Mouse (Mus musculus) thymus, adult 2 months (tissue): ENCODE measurements around the gene Olfr1202. TPM values are rescaled to one million over a fixed set of nuclear protein-coding genes. Genes with fewer than 3 reads are reported as not detected.

Experiments used
- DNase-seq: peaks from one replicate; pipeline ENCODE4 v3.0.0; 2021
- H3K27ac ChIP-seq: fragments of 200-500 bp; 2 replicates; pipeline ENCODE4 v1.5.1; 2012; ENCODE audit warnings: low read length, control low read depth; ENCODE audit not compliant: control insufficient read depth, insufficient read depth
- H3K27me3 ChIP-seq: fragments of 200-500 bp; 2 replicates; pipeline ENCODE4 v1.6.1; 2012; ENCODE audit warnings: mild to moderate bottlenecking, low read length, moderate library complexity, mixed read lengths; ENCODE audit not compliant: control insufficient read depth, insufficient read depth
- H3K36me3 ChIP-seq: fragments of 200-500 bp; 2 replicates; pipeline ENCODE4 v1.6.1; 2012; ENCODE audit warnings: mild to moderate bottlenecking, low read length, moderate library complexity; ENCODE audit not compliant: control insufficient read depth, insufficient read depth
- H3K4me1 ChIP-seq: fragments of 200-500 bp; replicated peaks from 2 replicates; pipeline ENCODE4 v1.6.1; 2012; ENCODE audit warnings: low read length; ENCODE audit not compliant: control insufficient read depth, insufficient read depth
- H3K4me3 ChIP-seq: fragments of 200-500 bp; 2 replicates; pipeline ENCODE4 v1.5.1; 2012; ENCODE audit warnings: mild to moderate bottlenecking, low read length, control low read depth, moderate library complexity; ENCODE audit not compliant: control insufficient read depth, insufficient read depth
- CTCF ChIP-seq: fragments of 200-500 bp; IDR thresholded peaks from 2 replicates; pipeline ENCODE4 v1.5.1; 2012; ENCODE audit warnings: mild to moderate bottlenecking, control low read depth, low read length, moderate library complexity, borderline replicate concordance; ENCODE audit not compliant: control insufficient read depth, poor library complexity, insufficient read depth; ENCODE audit errors: extremely low read depth
- POLR2A ChIP-seq: fragments of 200-500 bp; IDR thresholded peaks from 2 replicates; pipeline ENCODE4 v1.6.1; 2012; ENCODE audit warnings: mild to moderate bottlenecking, low read length, control low read depth, moderate library complexity; ENCODE audit not compliant: control insufficient read depth, poor library complexity, insufficient read depth; ENCODE audit errors: extremely low read depth
- WGBS: fragments of 180-500 bp; shearing (Covaris S2); methylation state at CpG from one replicate; pipeline ENCODE4 v1.1.7; 2018; 5-methylcytosine and 5-hydroxymethylcytosine counted together
- polyA plus RNA-seq: library from polyadenylated mRNA; depleted of rRNA; stranded (reverse); fragments of >200 nt; gene quantifications from 2 replicates; pipeline ENCODE4 v1.2.3, GENCODE M21; 2012; rRNA removed

Olfr1202 gene
- not detected in 2 replicates for polyA plus RNA-seq

DNA sequence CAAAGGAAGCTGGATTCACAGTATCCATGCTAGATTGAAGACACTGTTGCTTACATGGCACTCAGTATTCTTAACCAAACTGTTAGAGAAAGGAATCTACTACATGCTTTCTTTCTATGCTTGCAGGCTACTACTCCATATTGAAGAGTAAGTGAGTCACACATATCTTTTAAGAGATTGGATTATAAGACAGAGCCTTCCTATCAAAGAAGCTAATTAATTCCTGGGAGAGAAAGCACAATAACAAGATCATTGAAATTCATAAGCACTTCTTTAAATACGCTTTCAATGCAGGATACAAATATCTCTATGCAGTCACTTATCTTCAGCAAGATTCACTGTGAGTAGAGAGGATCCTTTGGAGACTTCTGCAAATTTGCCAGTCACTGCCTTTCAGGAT is at the start of gene Olfr1202:
TSS of gene Olfr1202 (plus strand) at position 301 of the 400 bp plus-strand sequence.
- no peak for DNase-seq
- H3K27me3 ChIP-seq = no peaks in the 10 kb centered on the region
- H3K4me3 ChIP-seq = no peak within 1 kb of the TSS
- no peak within 1 kb of the TSS for H3K27ac ChIP-seq
- WGBS = 82% methylated on average over 1 of the region's 1 CpGs
- TF ChIP-seq CTCF = no peak
- TF ChIP-seq POLR2A = no peak
- H3K4me1 ChIP-seq = no peaks in the 10 kb centered on the region
- H3K36me3 ChIP-seq = no peaks in the 10 kb centered on the region

DNA sequence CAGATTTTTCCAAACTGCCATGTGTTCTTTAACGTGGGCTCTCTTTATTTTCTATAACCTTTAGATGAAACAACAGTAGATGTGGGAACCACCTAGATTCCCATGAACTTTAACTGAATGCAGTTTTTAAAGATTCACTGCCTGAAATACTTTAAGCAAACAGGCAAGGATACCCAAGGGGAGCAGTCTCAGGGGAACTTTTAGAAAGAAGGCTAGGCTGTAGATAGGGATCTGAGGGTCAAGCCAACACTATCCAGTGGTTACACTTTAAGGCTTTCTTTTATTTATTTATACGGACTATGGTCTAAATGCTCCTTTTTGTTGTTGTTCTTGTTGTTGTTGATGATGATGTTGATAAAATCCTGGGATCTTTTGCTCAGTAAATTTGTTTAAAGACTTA is 43.9 kb upstream of the Olfr1202 start, which contains the start of gene Olfr1200:
TSS of gene Olfr1200 (minus strand) at position 101 of the 400 bp plus-strand sequence.
- H3K4me1 ChIP-seq = no peaks in the 10 kb centered on the region
- WGBS = 76% methylated on average over 2 of the region's 2 CpGs
- TF ChIP-seq CTCF = no peak
- no peak for TF ChIP-seq POLR2A
- no peak within 1 kb of the TSS for H3K4me3 ChIP-seq
- H3K36me3 ChIP-seq = no peaks in the 10 kb centered on the region
- DNase-seq = no peak
- H3K27me3 ChIP-seq = no peaks in the 10 kb centered on the region
- H3K27ac ChIP-seq = no peak within 1 kb of the TSS

DNA sequence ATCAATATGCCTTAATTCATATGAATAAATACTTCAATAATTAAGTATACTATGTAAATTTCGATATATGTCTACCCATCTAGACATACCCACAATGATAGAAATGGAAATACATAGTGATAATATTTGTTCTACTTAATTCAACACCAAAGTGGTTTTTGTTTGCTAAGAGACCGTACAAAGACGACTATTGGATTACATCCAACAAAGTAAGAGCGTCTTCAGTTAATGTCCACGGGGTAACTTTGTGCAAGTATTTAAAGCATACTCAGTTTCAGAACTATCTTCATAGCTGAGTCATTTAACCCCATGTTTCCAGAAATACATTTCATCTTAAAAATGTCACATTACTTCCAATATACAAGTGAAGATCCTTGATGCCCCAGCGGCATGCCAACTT is 21.6 kb upstream of the Olfr1202 start, which contains the start of gene Olfr1201:
TSS of gene Olfr1201 (plus strand) at position 301 of the 400 bp plus-strand sequence.
- WGBS = 86% methylated on average over 6 of the region's 6 CpGs
- Histone ChIP-seq H3K36me3 (no peaks in the 10 kb centered on the region), H3K4me1 (no peaks in the 10 kb centered on the region)

DNA sequence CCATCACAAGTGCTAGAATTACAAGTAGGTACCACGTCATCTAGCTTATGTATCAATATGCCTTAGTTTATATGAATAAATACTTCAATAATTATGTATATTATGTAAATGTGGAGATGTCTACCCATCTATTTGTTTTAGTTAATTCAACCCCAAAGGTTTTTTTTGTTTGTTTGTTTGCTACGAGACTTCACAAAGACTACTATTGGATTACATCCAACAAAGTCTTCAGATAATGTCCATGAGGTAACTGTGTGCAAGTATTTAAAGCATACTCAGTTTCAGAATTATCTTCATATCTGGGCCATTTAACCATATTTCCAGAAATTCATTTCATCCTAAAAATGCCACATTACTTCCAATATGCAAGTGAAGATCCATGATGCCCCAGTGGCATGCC is 15.1 kb downstream of the Olfr1202 start, which contains the start of gene Olfr1205:
TSS of gene Olfr1205 (plus strand) at position 301 of the 400 bp plus-strand sequence.
- Histone ChIP-seq H3K27ac (no peak within 1 kb of the TSS), H3K36me3 (no peaks in the 10 kb centered on the region), H3K27me3 (no peaks in the 10 kb centered on the region), H3K4me3 (no peak within 1 kb of the TSS), H3K4me1 (no peaks in the 10 kb centered on the region)
- 87% methylated on average over 2 of the region's 2 CpGs for WGBS
- no peak for TF ChIP-seq CTCF
- no peak for TF ChIP-seq POLR2A
- DNase-seq = no peak

More for the DNA sequence above, 21.6 kb upstream of the Olfr1202 start, which contains the start of gene Olfr1201:
- DNase-seq = no peak
- TF ChIP-seq CTCF (no peak), POLR2A (no peak)
- Histone ChIP-seq H3K27me3 (no peaks in the 10 kb centered on the region), H3K27ac (no peak within 1 kb of the TSS), H3K4me3 (no peak within 1 kb of the TSS)

DNA sequence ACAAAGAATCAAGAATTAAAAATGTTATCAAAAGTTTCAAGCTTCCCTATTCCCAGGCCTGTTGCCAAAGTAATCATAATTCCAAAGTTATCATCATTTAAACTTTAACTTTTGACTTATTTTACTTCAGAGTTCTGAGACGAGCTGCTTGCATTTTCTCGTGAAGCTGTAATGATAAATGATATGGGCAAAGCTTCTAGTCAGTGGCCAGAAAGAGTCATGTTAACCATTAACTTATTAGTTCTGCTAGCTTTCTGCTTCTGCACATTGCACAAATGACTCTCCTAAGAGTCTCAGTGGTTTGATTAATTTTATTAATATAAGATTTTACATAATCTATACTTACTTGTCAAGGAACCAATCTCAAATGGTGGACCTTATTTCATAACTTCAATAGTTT is 24.2 kb downstream of the Olfr1202 start:
- Histone ChIP-seq H3K36me3 (no peaks in the 10 kb centered on the region), H3K4me3 (no peak overlapping the region), H3K4me1 (no peaks in the 10 kb centered on the region), H3K27ac (no peak overlapping the region), H3K27me3 (no peaks in the 10 kb centered on the region)
- 88% methylated on average over 2 of the region's 2 CpGs for WGBS
- no peak for DNase-seq
- TF ChIP-seq POLR2A (no peak), CTCF (no peak)

DNA sequence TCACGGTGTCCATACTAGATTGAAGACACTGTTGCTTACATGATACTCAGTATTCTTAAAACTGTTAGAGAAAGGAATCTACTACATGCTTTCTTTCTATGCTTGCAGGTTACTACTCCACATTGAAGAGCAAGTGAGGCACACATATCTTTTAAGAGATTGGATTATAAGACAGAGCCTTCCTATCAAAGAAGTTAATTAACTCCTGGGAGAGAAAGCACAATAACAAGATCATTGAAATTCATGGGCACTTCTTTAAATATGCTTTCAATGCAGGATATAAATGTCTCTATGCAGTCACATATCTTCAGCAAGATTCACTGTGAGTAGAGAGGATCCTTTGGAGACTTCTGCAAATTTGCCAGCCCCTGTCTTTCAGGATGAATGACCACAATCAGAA is 34.7 kb downstream of the Olfr1202 start, which contains the start of gene Olfr1204:
TSS of gene Olfr1204 (plus strand) at position 301 of the 400 bp plus-strand sequence.
- TF ChIP-seq POLR2A = no peak
- no peak for TF ChIP-seq CTCF
- no peak for DNase-seq
- Histone ChIP-seq H3K36me3 (no peaks in the 10 kb centered on the region), H3K27me3 (no peaks in the 10 kb centered on the region), H3K4me1 (no peaks in the 10 kb centered on the region), H3K4me3 (no peak within 1 kb of the TSS), H3K27ac (no peak within 1 kb of the TSS)
- 90% methylated on average over 1 of the region's 1 CpGs for WGBS
